Mouse (Mus musculus): ENCODE data around the gene Kcnc3.
A peak's percentile ranks its signal among the peaks of the same experiment; 100 is the strongest.

The Kcnc3 gene

DNA sequence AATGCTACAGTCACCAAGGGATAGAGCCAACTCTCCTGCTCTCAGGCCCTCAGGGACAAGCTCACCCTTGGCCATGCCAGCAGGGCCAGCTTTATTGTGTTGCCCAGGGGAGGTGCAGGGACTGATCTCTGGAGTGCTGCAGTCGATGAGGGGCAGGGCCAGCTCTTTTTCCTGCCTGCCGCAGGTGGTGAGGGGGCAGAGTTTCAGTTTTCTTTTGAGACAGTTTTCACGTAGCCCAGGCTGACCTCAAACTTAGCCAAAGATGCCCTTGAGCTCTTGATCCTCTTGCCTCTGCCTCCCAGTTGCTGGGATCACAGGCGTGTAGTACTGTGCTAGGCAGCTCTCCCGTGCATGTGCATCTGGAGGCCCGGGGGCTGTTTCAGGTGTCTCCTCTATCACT lies 19.5 kb upstream of the Kcnc3 start:
- DNase-seq (ENCODE audit: low read depth, low spot score): no peak

GRCm38 (mm10) chr7:44571811-44572210 lies 18.7 kb upstream of the Kcnc3 start:
- no peak for DNase-seq (ENCODE audit: low read depth, low spot score)

GRCm38 (mm10) chr7:44572213-44572701 lies 18.2 kb upstream of the Kcnc3 start, which contains the start of gene Napsa:
Gene Napsa, plus strand, starts transcription at chr7:44572380.
- no peak for DNase-seq (ENCODE audit: low read depth, low spot score)

DNA sequence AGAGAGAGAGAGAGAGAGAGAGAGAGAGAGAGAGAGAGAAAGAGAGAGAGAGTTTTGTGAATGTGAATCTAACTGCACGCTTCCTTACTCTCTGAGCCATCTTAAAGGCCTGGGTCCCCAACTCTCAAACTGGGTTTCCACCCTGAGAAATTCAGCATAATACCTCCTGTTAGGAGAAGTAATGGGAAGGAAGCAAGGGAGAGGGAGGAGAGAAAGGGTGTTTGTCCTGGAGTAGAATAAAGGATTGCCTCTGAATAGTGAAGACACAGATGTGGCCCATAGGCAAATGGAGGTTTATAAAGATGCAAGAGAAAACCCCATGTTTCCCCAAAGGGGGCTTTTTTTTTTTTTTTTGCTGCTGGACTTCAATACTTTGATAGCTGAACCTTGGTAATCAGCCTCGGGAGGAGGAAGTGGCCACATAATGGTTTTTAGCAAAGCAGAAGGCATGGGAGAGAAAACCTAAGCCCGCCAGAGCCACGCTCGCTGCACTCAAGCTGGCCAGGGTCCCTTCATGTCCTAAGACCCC lies 17.4 kb upstream of the Kcnc3 start:
- no peak for DNase-seq (ENCODE audit: low read depth, low spot score)

DNA sequence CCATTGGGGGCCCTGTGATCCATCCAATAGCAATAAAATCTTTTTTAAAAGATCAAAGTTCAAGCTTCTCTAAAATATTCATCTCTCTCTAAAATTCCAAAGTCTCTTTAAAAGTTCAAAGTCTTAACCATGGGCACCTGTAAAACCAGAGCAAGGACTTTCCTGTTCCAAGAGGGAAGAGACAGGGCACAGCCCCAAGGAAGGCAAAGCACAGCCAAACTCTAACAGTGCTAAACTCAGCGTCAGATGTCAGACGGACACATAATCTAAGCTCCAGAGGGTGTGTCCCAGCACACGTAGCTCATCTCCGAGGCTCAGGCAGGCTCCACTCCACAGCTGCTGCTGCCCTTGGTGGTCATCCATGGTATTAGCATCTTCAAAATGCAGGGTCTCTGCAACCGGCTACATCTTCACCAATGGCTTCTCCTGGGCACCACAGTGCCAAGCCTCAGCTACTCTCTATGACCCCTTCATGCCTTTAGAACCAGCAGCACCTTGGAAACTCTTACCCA lies 14.1 kb upstream of the Kcnc3 start:
- no peak for DNase-seq (ENCODE audit: low read depth, low spot score)

DNA sequence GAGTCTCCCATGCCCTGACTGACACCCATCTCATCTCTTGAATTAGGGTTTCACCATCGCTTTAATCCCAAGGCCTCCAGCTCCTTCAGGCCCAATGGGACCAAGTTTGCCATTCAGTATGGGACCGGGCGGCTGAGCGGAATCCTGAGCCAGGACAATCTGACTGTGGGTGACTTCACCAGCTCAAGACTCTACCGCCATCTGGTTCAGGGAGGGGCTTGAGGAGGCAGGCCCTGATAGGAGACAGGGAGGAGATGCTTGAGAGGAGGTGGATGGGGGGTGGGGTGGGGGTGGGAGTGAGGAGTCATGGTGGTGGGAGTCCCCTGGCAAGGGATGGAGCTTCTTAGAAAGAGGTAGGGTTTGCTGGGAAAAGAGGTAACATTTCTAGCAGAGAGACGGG lies 8.8 kb upstream of the Kcnc3 start:
- DNase-seq (ENCODE audit: low read depth, low spot score): no peak

DNA sequence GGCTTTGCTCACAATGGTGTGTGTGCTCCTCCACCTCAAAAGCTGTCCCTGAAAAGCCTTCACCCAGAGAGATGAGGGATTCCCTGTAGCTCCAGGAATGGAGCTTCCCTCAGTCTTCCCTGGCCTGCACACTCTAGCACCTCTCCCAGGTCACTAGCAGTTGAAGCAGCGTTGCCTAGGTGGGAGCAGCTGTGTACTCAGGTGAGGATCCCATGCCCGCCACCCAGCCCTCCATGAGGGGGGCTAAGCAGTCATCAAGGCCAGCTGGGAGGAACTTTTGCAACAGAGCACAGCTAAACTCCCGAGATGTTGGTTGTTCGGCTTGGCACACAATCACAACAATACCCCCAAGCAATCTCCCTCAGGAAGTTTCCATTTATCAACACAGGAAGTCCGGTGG lies 7.8 kb upstream of the Kcnc3 start:
- DNase-seq (ENCODE audit: low read depth, low spot score): no peak

GRCm38 (mm10) chr7:44583146-44583545 lies 7.3 kb upstream of the Kcnc3 start:
- no peak for DNase-seq (ENCODE audit: low read depth, low spot score)

GRCm38 (mm10) chr7:44584265-44584804 lies 6.1 kb upstream of the Kcnc3 start:
- no peak for DNase-seq (ENCODE audit: low read depth, low spot score)

DNA sequence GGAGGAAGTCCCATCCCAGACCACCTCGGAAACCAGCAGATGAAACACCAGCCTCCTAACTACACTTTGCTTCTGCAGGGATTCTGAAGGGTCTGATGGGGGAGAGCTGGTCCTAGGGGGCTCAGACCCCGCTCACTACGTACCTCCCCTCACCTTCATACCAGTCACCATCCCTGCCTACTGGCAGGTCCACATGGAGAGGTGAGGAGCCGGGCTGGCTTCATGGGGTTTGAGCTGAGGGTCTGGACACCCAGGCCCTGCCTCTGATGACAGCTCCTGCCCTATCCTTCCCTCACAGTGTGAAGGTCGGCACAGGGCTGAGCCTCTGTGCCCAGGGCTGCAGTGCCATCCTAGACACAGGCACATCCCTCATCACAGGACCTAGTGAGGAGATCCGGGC lies 5.5 kb upstream of the Kcnc3 start:
- DNase-seq (ENCODE audit: low read depth, low spot score): no peak

GRCm38 (mm10) chr7:44585606-44586005 lies 4.9 kb upstream of the Kcnc3 start:
- no peak for DNase-seq (ENCODE audit: low read depth, low spot score)

GRCm38 (mm10) chr7:44586518-44586917 lies 3.9 kb upstream of the Kcnc3 start:
- DNase-seq (ENCODE audit: low read depth, low spot score): peak; percentile 62

DNA sequence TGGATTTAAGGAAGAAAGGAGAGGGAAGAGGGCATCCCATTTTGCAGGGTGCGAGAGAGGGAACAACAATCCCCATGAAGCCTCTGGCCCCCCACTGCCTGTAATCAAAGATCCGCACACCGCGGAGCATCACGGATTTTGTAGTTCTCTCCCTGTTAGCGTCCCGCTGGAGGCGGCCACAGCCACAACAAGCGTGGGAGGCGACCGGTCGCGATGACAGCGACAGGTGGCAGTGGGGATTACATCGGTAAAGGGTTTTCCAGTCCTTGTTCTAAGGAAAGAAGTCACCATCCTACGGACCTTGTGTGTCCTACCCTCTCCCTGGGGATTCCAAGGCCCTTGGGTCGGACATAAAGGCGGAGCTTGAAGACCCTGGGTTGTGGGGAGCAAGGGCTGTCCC lies 3.5 kb upstream of the Kcnc3 start:
- DNase-seq (ENCODE audit: low read depth, low spot score): peak; percentile 76

- DNase-seq (ENCODE audit: low read depth, low spot score): no peak
Measured at GRCm38 (mm10) chr7:44587676-44588075, 2.8 kb upstream of the Kcnc3 start.

DNA sequence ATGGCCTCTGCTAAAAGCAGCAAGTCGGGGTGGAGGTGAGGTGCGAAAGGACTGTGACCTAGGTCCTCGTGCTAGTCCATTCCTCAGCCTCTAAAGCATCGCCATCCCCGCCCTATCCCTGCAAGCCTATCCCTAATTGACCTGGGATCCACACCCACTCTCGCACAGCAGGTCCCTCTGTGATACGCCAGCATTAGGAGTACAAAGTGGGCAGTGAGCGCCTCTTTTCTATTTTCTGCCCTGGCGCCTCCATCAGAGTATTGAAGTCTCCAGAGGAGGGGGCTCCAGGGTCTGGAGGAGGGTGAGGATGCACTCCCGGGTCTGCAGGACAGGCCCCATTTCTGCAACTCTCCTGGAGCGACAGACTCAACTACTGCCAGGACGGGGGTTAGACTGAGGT lies 2.1 kb upstream of the Kcnc3 start:
- no peak for DNase-seq (ENCODE audit: low read depth, low spot score)

- peak; percentile 66 for DNase-seq (ENCODE audit: low read depth, low spot score)
Measured at GRCm38 (mm10) chr7:44589149-44589548, 1.3 kb upstream of the Kcnc3 start.

DNA sequence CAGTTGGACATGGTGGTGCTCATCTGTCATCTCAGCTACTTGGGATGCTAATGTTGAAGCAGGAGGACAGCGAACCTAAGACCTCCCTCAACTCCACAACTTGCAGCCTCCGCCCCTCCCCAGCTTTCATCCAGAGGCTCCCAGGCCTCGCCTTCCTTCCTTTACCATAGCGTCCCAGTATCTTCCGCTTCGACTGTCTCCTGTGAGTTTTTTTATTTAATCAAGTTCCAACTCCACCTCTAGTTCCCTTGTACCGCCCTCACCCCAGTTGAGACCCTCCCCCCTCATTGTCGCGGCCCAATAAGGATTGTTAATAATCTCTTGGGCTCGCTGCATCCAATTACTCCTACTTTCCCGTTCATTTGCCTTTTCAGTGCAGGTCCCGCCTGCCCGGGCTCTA lies 518 bp upstream of the Kcnc3 start:
- no peak for DNase-seq (ENCODE audit: low read depth, low spot score)

GRCm38 (mm10) chr7:44591348-44592116 lies 1.1 kb downstream of the Kcnc3 start:
- DNase-seq (ENCODE audit: low read depth, low spot score): no peak

- no peak for DNase-seq (ENCODE audit: low read depth, low spot score)
Measured at GRCm38 (mm10) chr7:44593051-44593450, 2.6 kb downstream of the Kcnc3 start.

DNA sequence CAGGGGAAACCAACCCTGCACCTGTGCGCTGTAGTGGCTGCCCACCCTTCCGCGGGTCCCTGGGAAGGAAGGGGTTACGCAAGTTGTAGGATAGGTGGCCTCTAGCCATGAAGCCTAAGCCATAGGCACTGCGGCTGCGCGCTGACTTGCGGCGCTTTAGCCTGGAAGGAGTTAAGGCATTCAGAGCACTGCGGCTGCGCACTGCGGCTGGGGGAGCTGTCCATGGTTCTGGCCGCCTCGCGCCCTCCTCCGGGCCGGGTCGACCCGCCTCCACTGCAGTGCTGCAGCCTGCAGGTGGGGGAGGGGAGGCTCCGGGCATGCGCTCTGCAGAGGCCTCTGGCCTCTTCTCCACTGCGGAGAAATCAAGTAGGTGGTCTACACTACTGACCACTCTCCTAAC lies 3.3 kb downstream of the Kcnc3 start:
- peak; percentile 87 for DNase-seq (ENCODE audit: low read depth, low spot score)

GRCm38 (mm10) chr7:44594291-44594690 lies 3.8 kb downstream of the Kcnc3 start:
- no peak for DNase-seq (ENCODE audit: low read depth, low spot score)

- no peak for DNase-seq (ENCODE audit: low read depth, low spot score)
Measured at GRCm38 (mm10) chr7:44595131-44595561, 4.7 kb downstream of the Kcnc3 start.

DNA sequence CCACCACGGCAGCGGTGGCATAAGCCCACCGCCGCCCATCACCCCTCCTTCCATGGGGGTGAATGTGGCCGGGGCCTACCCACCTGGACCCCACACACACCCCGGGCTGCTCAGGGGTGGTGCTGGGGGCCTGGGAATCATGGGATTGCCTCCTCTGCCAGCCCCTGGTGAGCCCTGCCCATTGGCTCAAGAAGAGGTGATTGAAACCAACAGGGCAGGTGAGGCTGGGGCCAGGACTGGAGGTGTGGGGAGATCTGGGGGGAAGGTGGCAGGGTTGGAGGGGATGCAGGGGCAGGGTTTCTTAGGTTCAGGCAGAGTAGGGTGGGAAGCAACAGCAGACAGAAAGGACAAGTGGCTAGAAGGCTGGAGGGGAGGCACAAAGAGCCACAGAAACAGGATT lies 5.6 kb downstream of the Kcnc3 start:
- no peak for DNase-seq (ENCODE audit: low read depth, low spot score)

Data from retina, postnatal 7 days (tissue).